Mouse (Mus musculus) cerebellum, adult 18-20 months (tissue): ENCODE measurements at regions not wholly inside any gene's neighbourhood (a gene's known extent, or its start where the extent isn't known, plus 50 kb on each side); places are given as distances from the start of the nearest gene placed in this dataset.

ENCODE experiments used
- DNase-seq, 2 experiments: peaks; one replicate each; pipeline ENCODE4 v3.0.0; 2021

DNA sequence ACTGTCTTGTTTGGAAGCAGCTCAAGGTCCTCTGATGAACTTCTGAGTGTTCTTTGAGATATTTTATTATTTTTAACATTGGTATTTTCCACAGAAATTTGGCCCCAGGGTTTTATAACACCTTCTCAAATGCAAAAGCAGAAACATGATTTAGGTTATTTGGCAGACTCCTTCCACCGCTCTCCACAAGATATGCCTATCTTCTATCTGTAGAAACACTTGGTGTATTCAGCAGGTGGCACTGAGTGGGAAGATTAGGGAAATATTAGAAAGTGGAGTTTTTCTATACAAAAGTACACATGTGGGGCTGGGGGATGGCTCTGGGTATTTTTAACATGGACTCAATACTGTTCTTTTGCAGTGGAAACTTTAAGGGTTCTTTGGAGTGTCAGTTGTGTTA lies 475.3 kb downstream of the Dach1 start:
- DNase-seq: no peak

DNA sequence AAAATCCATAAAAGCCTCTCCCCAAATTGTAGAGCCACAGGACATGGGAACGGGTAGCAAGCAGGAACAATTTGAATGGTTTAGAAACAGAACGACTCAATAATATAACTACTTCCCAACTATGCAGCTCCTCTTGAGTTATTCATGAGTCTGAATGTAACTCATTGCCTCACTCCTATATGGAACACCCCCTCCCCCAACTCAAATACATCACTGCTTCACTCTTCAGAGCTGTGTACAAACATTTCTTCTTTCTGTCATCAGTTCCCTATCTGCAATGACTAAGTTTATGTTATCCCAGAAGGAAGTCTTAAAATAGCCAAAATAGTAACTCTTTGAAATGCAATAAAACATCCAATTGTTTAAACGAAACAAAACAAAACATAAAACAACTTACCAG lies 484.9 kb downstream of the Dach1 start:
- no peak for DNase-seq

DNA sequence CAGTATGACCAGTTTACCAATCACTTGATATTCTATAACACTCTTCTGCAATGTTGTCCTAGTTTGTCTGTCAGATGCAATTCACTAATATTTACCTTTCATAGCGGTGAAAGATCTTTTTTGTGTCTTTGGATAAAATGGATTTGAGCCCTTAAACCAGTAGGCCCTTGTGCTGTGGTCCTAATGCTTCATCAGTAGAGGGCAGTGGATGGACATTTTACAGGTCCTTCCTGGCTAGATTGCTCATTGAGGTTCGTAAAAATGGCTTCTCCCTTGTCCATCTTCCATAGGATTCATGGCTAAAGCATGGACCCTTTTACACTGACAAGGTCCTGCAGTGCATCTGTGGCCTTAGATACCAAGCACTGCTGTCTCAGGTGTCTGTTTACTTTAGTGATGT lies 501.8 kb downstream of the Dach1 start:
- no peak for DNase-seq

DNA sequence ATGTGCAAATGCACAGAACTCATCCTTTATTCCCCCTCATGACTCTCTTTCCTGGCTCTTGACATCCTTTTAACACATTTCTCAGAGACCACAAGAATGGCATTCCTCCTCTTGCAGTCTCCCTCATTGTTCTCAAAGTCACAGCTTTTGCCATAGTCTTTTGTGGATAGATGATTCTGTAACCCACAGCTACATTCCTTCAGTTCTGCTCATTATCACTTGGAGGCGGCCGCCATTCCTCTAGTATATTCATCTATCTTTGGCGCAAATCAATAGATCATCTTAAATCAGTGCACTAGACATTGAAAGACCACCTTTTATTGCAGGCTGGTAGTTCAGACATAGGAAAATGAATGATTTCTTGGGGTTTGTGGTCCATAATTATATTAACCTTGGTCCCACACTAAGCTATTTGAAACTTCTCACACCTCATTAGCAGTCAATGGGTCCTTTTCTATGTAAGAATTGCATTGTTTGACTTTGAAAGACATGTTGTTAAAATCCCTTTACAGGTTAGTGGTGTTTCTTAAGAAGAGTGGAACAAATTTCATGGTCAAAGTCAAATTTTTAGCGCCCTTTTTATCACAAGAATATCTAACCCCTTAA lies 531.3 kb downstream of the Dach1 start:
- DNase-seq: no peak

DNA sequence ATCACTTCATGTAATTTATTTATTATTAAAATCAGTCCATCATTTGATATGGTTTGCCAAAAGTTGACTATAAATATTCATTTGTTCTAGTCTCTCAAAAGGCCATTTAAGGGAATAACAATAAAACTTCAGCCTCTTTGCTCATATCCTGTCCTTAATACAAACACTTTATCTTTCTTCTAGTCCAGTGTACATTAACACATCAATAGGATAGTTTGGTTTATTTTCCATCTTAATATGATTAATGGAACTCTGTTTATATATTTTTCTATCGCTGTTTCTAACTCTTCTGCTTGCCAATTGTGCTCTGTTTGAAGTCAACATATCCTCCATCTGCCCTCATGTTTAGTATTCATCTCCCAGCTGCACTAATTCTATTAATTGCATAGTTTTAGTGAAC lies 558.1 kb downstream of the Dach1 start:
- DNase-seq: no peak

DNA sequence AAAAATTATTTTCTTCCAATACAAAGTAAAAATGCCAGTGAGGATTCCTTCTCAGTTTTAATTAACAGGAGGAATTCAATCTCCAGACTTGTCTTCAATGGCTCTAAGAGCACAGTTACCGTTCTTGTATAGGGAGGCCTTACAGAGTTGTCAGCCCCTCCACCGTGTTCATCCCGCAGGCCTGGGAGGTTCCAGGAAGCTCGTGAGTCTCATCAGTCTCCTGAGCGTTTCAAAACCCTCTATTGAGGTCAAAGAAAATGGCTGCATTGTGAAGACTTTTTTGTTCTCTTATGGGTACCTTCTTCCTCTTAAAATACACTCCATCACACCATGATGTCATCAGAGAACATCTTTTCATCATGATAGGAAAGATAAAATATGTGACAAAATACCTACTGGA lies 572.9 kb downstream of the Dach1 start:
- DNase-seq: no peak

DNA sequence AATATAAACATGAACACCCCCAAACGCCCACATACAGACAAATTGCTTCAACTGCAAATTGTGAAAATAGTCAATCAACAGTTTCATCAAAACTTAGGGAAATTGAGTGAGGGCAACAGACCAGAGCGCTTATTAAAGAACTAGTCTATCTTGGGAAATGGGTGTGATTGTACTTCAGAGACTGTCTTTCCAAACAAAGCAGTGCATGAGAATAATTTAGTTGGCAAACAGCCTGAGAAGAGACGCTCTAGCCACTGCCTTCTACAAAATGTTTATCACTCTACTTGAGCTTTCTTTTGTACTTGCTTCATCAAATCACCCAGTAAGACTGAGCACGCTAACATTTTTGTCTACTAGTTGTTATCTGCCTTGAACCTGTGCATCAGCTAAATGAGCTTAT lies 581.0 kb downstream of the Dach1 start:
- DNase-seq: no peak

DNA sequence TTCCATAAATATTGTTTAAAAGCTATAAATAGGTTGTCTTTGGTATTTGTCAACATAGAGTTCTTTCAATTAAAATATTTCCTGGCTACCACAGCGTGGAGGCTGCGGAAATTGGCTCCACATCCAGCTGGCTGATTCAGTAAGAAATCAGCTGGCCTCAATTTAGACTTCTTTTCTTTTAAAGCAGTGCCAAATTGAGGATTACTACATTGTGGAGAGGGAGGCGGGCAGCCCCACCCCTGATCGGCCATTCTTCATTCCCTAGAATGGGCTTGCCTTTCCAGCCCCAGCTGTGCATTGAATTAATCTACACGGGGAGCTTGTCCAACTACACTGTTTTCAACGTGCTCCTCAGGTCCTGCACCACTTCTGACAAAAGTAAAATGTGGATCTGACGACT lies 581.4 kb downstream of the Dach1 start:
- no peak for DNase-seq

DNA sequence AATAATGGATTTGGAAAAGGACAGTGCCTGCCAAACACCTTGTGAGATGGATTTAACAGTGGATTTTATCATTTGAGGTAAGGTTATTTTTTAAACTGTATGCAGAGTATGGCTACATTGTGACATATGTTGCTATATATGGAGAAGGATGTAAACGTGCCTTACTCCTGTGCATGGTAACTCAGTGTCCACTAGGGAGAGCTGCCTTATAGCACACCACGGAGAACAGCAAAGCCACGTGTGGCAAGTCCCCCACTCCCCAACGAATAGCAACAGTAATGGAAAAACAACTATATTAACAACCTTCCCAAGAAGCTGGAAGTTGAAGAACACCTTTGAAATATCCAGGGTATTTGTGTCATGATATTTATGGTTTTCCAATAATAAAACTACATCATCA lies 582.6 kb downstream of the Dach1 start:
- DNase-seq: no peak

DNA sequence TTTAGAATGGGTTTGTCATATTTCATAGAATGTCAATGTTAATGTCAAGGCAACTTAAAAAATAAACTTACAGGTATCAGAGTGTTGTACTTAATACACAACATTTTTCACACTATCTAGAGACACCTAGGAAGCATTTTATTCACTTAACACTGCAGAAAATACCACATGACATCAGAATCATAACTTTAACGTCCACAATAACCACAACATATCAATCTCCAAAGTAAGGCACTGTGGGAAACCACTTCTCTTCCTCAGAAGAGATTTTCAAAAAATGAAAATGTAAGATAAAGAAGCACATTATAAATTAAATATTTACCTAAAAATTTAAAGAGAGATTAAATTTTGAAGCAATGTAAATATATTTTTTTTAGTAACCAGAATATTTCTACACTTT lies 599.3 kb downstream of the Dach1 start:
- DNase-seq: no peak

DNA sequence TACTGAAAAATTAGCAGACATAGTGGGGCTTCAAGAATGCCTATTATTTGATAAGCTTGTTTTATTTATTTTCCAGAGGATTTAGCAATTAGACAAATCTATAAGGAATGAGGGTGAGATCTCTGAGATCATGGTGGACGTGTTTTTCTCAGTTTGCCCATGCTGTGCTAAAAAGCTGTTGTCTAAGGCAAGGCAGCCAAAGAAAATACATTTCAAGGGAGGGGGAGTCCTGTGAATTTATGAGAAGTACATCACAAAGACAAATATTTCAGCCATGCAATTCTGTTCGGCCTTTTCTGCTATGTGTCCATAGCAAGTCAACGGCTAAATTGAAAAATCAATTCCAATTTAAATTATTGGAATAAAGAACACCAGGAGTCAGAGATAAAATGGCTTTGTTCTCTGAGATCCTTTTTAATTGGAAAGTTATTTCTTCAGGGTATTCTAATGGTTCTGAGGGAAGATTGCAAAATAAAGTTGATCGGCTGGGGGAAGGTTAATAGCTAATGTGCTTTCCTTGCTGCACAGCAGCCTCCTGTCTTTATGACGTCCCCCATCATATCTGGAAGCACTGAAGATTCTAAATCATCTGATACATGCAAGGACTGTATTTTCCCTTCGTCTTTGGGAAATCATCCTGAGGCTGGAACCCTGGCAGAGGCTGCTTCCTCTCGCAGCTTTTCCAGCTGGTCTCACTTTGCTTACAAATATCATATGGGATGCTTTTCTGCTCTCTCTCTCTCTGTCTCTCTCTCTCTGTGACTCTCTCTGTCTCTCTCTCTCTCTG lies 609.3 kb downstream of the Dach1 start:
- no peak for DNase-seq

DNA sequence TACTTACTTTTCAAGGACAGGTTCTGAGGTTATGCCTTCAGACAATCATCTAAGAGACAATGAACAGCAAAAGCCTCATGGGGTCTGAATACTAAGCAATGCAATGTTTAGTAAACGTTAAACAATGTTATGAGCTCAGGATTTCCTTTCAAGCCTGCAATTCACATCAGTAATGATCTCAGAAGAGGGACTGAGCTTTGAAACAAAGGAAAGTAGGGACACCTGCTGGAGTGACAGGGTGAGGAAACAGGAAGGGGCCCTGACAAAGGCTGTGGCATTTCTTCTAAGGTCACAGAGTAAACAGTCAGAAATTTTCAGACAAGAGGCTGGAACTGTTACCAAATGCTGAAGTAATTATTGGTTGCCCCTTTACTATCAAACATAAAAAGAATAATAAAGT lies 610.0 kb downstream of the Dach1 start:
- DNase-seq: no peak

DNA sequence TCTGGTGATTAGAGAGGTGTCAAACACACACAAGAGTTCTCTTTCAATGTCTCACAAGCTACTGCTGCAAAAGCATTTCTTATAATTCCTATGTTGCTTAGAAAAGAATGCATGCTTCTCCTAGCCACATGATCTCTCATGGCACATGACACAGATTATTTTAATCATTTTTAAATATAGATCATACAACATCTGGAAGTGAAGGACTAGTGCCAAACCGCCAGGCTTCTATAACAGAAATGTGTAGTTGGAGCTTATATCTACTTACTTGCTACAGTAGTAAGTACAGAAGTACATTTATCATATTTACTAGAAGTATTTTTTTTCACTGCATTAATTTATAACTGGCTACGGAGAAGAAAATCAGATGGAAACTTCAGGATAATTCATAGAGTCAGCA lies 611.3 kb downstream of the Dach1 start:
- no peak for DNase-seq

DNA sequence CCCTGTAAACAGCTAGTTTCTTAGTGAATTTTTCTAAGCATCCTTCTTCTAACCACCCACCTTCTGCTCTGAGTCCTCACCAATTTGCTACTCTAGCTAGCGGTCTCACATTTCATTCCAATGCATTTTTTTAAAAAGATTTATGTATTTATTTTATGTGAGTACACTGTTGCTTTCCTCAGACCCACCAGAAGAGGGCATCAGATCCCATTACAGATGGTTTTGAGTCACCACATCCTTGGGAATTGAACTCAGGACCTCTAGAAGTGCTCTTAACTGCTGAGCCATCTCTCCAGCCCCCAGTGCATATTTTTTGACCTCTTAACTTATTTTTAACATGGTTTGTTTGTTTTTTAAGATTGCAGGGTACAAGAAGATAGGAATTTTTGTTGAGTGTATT lies 611.7 kb downstream of the Dach1 start:
- no peak for DNase-seq

DNA sequence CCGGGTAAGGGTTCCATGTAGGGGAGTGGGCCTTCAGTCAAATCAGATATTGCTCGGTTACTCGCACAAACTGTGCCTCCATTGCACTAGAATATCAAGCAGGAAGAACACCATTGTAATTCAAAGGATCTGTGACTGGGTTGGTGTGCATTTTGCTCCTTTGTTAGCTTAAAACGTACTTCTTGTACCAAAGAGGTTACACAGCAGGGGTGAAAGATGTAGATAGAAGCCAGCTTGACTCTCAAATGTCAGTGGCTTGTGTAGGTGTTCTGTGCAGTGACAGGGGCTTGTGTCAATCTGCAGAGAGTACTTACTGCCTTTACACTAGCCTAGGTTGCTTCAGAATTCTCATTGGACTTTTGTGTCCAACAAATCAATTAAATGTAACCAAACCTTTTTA lies 623.3 kb downstream of the Dach1 start:
- DNase-seq: no peak

DNA sequence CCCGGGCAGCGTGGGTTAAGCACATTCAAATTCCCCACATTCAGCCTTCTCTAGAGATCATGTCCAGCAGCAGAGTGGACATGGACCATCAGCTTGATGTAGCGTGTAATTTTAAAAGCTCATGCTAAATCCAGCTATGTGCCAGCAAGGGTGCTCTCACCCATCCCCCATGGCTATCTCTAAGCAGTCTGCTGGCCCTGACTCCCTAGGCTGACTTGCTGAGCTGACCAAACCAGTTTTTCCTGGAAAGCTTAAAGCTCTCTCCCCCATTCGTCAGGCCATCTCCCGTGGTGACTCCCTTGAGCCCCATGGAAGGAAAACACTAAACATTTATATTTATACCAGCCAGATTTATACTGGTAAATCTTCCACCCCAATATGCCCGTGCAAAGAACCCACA lies 625.3 kb downstream of the Dach1 start:
- no peak for DNase-seq

DNA sequence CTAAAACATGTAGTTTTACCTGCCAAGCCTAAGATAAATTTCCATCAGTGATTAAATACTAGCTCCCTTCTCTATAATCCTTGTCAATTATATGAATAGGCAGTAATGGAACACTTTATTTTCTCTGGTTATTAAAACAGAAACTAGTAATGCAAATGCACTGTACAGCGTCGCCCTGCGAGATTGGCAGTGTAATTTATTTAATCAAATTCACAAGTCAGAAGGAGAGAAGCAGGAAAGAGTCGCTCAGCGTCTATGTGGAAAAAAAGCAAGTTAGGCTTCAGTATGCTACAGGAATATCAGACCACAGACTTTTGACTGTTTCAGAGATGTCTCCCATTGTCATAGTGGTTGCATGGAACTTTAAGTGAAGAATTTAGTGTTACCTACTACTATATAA lies 632.6 kb downstream of the Dach1 start:
- DNase-seq: no peak

DNA sequence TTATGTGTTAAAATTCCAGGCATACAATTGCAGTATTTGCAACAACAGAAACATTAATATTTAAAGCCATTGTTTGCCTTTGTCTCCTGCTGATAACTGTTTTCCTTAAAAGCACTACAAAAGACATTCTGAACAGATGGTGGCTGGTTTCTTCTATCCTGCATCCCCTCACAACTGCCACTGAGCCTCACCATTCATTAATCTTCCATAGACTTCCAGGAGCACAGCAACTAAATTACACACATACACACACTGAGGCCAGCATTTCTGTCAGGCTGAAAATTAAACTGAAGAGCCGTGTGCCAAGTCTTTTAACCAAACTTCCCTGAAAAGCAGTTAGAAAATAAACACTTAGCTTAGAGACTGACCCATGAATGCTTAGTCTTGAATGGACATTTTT lies 658.2 kb downstream of the Dach1 start:
- no peak for DNase-seq

DNA sequence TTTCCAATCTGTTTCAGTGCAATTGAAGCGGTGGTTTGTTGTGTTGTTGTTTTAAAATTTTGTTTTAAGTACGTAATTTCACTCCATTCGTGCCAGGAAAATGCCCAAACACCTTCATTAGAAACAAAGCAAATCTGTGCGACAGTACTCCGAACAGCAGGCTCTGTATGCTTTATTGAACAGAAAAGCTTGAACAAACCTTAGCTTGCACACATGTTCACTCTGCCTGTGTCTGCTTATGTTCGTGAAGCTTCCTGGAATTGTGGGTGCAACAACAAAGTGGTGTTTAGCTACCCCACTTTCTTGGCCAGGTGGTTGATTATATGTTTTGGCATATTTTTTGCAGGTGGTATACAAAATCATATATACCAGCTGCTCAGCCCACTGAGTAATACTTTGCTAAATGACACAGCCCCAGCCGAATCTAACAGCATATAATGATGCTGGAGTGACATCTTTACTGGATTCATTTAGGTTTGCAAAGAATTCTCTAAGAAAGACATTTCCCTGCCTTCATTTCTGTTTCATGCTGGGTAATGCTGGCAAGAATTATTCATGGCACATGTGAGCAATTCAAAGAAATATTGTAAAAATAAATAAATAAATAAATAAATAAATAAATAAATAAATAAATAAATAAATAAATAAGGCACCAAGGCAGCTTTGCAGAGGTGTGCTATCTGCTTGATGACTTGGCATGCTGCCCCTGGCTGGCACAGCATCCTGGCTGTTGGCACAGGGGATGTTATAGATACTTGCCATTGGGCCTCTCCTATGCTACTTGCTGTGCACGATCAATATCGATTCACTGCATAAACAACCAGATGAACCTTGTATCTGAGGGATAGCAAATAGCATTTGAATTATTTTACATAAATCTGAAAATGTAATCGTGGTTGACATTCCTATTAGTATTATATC lies 679.9 kb downstream of the Dach1 start:
- DNase-seq: peak in 1 of 2 experiments; percentile 8

DNA sequence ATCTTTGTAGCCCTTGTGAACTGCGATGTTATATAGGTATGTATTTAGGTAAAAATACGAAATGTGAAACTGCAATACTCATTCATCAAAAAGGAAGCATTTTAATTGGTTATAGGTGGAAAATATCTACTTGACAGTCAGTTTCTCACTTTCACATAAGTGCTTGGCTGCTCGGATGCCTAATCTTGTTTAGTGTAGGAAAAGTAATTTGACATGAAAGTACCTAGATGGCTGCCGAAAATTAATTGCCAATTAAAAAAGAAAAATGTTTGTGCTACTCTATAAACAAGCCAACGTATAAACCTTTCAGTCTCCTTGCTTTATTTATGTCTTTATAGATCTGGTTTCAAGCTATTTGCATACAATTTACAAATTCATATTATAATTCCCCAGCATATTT lies 691.3 kb downstream of the Dach1 start:
- DNase-seq: no peak

DNA sequence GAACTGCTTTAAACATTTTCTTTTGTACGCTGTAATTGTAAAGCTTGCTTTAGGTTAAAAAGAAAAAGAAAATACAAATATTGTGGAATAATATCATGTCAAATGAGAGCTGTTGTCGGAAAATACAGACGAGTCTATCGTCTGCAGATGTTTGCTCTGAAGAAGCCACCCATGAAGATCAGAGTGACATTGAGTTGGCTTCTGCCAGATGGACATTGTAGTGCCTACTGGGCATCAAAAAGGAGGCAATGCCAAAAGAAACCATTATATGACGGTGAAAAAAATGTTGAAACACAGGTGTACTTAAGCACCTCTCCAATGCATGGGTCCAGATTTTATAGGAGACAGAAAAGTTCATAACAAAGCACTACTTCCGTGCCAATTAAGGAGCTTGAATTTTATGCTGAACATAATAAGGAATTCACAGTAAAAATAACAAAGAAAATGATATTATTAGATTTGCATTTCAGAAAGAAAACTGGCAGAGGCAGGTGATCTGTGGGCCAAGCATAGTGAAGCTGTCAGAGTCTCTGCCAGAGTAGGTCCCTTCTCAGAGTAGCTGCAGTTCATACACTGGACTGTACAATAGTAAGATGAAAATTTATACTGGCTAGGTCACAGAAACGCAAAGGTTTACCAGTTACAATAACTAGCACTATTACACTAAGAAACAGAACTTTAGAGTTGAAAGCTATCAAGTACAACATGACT lies 718.9 kb downstream of the Dach1 start:
- no peak for DNase-seq

DNA sequence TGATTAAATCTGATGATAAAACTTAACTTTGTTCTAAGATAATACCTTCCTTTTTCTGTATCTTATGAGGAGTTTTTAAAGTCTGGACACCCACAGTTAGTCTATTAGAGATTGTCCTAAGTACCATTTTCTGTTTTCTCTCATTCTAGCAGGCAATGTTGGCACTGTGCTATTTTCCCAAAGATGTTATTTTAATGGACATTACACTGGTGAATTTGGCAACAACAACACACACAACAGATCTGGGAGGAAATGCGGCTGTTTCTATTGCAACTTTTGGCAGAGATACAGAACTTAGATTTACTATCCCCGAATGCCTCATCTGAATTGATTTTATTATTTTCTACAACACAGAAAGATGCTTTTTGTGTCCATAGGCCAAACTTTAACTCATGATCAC lies 720.9 kb downstream of the Dach1 start:
- DNase-seq: no peak

DNA sequence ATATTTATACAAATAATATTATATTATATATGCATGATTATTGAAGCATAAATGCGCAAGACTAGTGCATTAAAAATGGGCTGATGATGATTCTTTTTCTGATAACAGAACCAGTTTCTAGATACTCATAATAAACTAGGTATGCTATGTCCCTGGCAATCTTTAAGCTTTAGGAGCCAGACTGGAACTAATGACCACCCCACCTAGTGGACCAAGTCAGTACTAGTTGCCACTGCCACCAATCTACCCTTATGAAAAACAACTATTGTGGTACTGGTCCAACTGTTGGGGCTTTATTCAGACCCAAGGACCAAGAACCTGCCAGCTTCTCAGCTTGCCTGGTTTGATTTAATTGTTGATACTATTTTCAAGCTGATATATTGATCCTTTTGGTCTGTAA lies 722.8 kb downstream of the Dach1 start:
- no peak for DNase-seq
